Mouse (Mus musculus) bone marrow, adult 2 months (tissue): ENCODE measurements around the gene Ccnb1. TPM values are rescaled to one million over a fixed set of nuclear protein-coding genes. Genes with fewer than 3 reads are reported as not detected.
"Not testable (repeated sequence)": the region's sequence is repeated elsewhere in the genome, so short reads cannot be mapped to it uniquely, and the experiment has no call there.

Experiments used
- H3K27ac ChIP-seq: fragments of 200-500 bp; 2 replicates; pipeline ENCODE4 v1.5.1; 2012; ENCODE audit warnings: low read depth, mild to moderate bottlenecking, control low read depth, inconsistent platforms, low read length; ENCODE audit not compliant: control insufficient read depth, poor library complexity, insufficient read depth
- H3K4me1 ChIP-seq: fragments of 200-500 bp; 2 replicates; pipeline ENCODE4 v1.6.1; 2011; ENCODE audit warnings: low read length; ENCODE audit not compliant: control insufficient read depth, insufficient read depth
- H3K4me3 ChIP-seq: fragments of 200-500 bp; replicated peaks from 2 replicates; pipeline ENCODE3; 2011; ENCODE audit warnings: mild to moderate bottlenecking, low read depth, low read length, control low read depth; ENCODE audit not compliant: control insufficient read depth
- CTCF ChIP-seq: fragments of 200-500 bp; IDR thresholded peaks from 2 replicates; pipeline ENCODE4 v1.5.1; 2011; ENCODE audit warnings: low read length, control low read depth; ENCODE audit not compliant: control insufficient read depth, insufficient read depth
- POLR2A ChIP-seq: fragments of 200-500 bp; IDR thresholded peaks from 2 replicates; pipeline ENCODE4 v1.6.1; 2011; ENCODE audit warnings: low read depth, mild to moderate bottlenecking, control low read depth, low read length, borderline replicate concordance; ENCODE audit not compliant: control insufficient read depth
- WGBS: fragments of 180-500 bp; shearing (Covaris S2); methylation state at CpG from one replicate; pipeline ENCODE4 v1.1.7; 2018; 5-methylcytosine and 5-hydroxymethylcytosine counted together
- polyA plus RNA-seq: library from polyadenylated mRNA; stranded (reverse); fragments of >200 nt; gene quantifications from 2 replicates; pipeline ENCODE4 v1.2.4, GENCODE M21; 2011; ENCODE audit warnings: low replicate concordance; ENCODE audit not compliant: missing spikeins, insufficient read depth, insufficient read length

Gene Ccnb1
- polyA plus RNA-seq, 1 experiment = 75.7 TPM

- Histone ChIP-seq H3K4me1 (peaks cover 1% of the 10 kb centered on the region; the same call in 1 of the 2 replicates), H3K4me3 (no peak overlapping the region), H3K27ac (peak overlapping the region; percentile 81; the same call in 1 of the 2 replicates)
- no peak for TF ChIP-seq CTCF
- no peak for TF ChIP-seq POLR2A
- 17% methylated on average over 6 of the region's 6 CpGs for WGBS
Observed at GRCm38 (mm10) chr13:100824306-100824705, 37.9 kb upstream of the Ccnb1 start.

- Histone ChIP-seq H3K27ac (peak overlapping the region; percentile 81), H3K4me3 (no peak overlapping the region), H3K4me1 (peaks cover 1% of the 10 kb centered on the region; the same call in 1 of the 2 replicates)
- WGBS = 81% methylated on average over 3 of the region's 3 CpGs
- no peak for TF ChIP-seq CTCF
- TF ChIP-seq POLR2A = no peak
Observed at GRCm38 (mm10) chr13:100823863-100824262, 37.5 kb upstream of the Ccnb1 start.

- WGBS = 71% methylated on average over 6 of the region's 6 CpGs
- no peaks in the 10 kb centered on the region; the same call in 1 of the 2 replicates for H3K4me1 ChIP-seq
- H3K27ac ChIP-seq = no peak overlapping the region; the same call in 1 of the 2 replicates
- TF ChIP-seq POLR2A = no peak
- TF ChIP-seq CTCF = no peak
- no peak overlapping the region for H3K4me3 ChIP-seq
Observed at GRCm38 (mm10) chr13:100814451-100814850, 28.1 kb upstream of the Ccnb1 start.

GRCm38 (mm10) chr13:100805776-100806175 lies 19.4 kb upstream of the Ccnb1 start:
- no peak overlapping the region for H3K27ac ChIP-seq
- TF ChIP-seq POLR2A (no peak), CTCF (no peak)
- no peak overlapping the region for H3K4me3 ChIP-seq
- 94% methylated on average over 3 of the region's 3 CpGs for WGBS
- H3K4me1 ChIP-seq = no peaks in the 10 kb centered on the region

GRCm38 (mm10) chr13:100797171-100797570 lies 10.8 kb upstream of the Ccnb1 start:
- Histone ChIP-seq H3K4me1 (no peaks in the 10 kb centered on the region), H3K4me3 (no peak overlapping the region), H3K27ac (no peak overlapping the region)
- 84% methylated on average over 6 of the region's 6 CpGs for WGBS
- TF ChIP-seq POLR2A = no peak
- no peak for TF ChIP-seq CTCF

- 88% methylated on average over 3 of the region's 3 CpGs for WGBS
- Histone ChIP-seq H3K4me1 (no peaks in the 10 kb centered on the region), H3K27ac (no peak overlapping the region), H3K4me3 (no peak overlapping the region)
- TF ChIP-seq CTCF = no peak
- TF ChIP-seq POLR2A = no peak
Observed at GRCm38 (mm10) chr13:100789083-100789482, 2.7 kb upstream of the Ccnb1 start.

GRCm38 (mm10) chr13:100788057-100788456 lies 1.7 kb upstream of the Ccnb1 start:
- H3K4me3 ChIP-seq, H3K27ac ChIP-seq, H3K4me1 ChIP-seq: not testable (repeated sequence)
- 93% methylated on average over 12 of the region's 14 CpGs for WGBS

- H3K4me3 ChIP-seq = no peak overlapping the region
- no peak for TF ChIP-seq POLR2A
- TF ChIP-seq CTCF = no peak
- WGBS = 89% methylated on average over 6 of the region's 6 CpGs
- no peaks in the 10 kb centered on the region for H3K4me1 ChIP-seq
- H3K27ac ChIP-seq = no peak overlapping the region
Observed at GRCm38 (mm10) chr13:100787316-100788010, 1.1 kb upstream of the Ccnb1 start.
